Mouse (Mus musculus) ES-Bruce4 (cell line): ENCODE results near the gene Tenm3. TPM values are rescaled to one million over a fixed set of nuclear protein-coding genes. Genes with fewer than 3 reads are reported as not detected.
A peak's percentile ranks its signal among the peaks of the same experiment; 100 is the strongest.

Experiments used
- H3K27ac ChIP-seq: 2 replicates; pipeline ENCODE4 v1.5.1; 2012; ENCODE audit warnings: low read length, inconsistent platforms; ENCODE audit not compliant: insufficient read depth
- H3K27me3 ChIP-seq: 2 replicates; pipeline ENCODE4 v1.6.1; 2012; ENCODE audit warnings: mild to moderate bottlenecking, low read length, inconsistent platforms; ENCODE audit not compliant: control insufficient read depth, poor library complexity, insufficient read depth, severe bottlenecking
- H3K36me3 ChIP-seq: 2 replicates; pipeline ENCODE4 v1.6.1; 2012; ENCODE audit warnings: inconsistent platforms, mild to moderate bottlenecking, low read length, moderate library complexity; ENCODE audit not compliant: control insufficient read depth, poor library complexity, insufficient read depth, severe bottlenecking
- H3K4me1 ChIP-seq: one replicate; pipeline ENCODE4 v1.8.1; 2011; ENCODE audit warnings: low read length; ENCODE audit not compliant: control insufficient read depth, insufficient read depth
- H3K4me3 ChIP-seq: 2 replicates; pipeline ENCODE4 v1.5.1; 2011; ENCODE audit warnings: low read depth, mild to moderate bottlenecking, low read length
- H3K9ac ChIP-seq: 2 replicates; pipeline ENCODE4 v1.6.1; 2012; ENCODE audit warnings: low read depth, mild to moderate bottlenecking, inconsistent platforms; ENCODE audit not compliant: poor library complexity, severe bottlenecking
- H3K9me3 ChIP-seq: replicated peaks from 2 replicates; pipeline ENCODE4 v1.6.1; 2012; ENCODE audit warnings: mild to moderate bottlenecking, low read length, inconsistent platforms; ENCODE audit not compliant: control insufficient read depth, poor library complexity, insufficient read depth, severe bottlenecking
- CTCF ChIP-seq: IDR thresholded peaks from one replicate; pipeline ENCODE4 v1.8.1; 2011; ENCODE audit warnings: low read depth, low read length
- EP300 ChIP-seq: IDR thresholded peaks from 2 replicates; pipeline ENCODE4 v1.6.1; 2011; ENCODE audit warnings: low read depth, low read length; ENCODE audit not compliant: insufficient read depth
- POLR2A ChIP-seq: IDR thresholded peaks from one replicate; pipeline ENCODE4 v1.8.1; 2011; ENCODE audit warnings: low read length; ENCODE audit not compliant: insufficient read depth
- polyA plus RNA-seq: library from polyadenylated mRNA; stranded (reverse); fragments of >200 nt; gene quantifications from 2 replicates; pipeline ENCODE4 v1.2.4, GENCODE M21; 2011; ENCODE audit warnings: low read depth; ENCODE audit not compliant: missing spikeins, insufficient read depth, insufficient read length

Tenm3 gene
- polyA plus RNA-seq, 1 experiment = 19.2 TPM

DNA sequence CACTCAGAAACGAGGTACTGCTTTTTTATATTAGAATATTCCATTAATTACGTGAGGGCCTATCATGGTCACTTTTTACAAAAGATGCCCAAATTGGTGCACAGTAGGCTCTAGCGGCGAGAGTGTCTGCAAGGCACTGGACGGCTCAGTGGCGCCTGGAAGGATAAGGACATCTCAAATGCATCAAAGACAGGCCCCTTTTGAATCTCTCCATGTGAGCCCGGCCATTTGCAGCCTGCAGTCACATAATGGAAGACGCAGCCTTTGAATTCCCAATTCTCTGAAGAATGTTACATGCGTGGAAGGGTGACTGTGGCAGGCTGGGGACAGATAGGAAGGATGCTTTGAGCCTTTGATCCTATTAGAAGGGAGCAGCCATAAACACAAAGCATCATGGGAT, 631.8 kb downstream of the Tenm3 start:
- Histone ChIP-seq H3K36me3 (no peaks in the 10 kb centered on the region), H3K9ac (no peak overlapping the region), H3K27ac (no peak overlapping the region), H3K4me3 (no peak overlapping the region), H3K27me3 (no peaks in the 10 kb centered on the region; the same call in 1 of the 2 replicates), H3K9me3 (peaks cover 13% of the 10 kb centered on the region), H3K4me1 (no peaks in the 10 kb centered on the region)
- TF ChIP-seq CTCF = no peak
- no peak for TF ChIP-seq POLR2A
- no peak for TF ChIP-seq EP300

DNA sequence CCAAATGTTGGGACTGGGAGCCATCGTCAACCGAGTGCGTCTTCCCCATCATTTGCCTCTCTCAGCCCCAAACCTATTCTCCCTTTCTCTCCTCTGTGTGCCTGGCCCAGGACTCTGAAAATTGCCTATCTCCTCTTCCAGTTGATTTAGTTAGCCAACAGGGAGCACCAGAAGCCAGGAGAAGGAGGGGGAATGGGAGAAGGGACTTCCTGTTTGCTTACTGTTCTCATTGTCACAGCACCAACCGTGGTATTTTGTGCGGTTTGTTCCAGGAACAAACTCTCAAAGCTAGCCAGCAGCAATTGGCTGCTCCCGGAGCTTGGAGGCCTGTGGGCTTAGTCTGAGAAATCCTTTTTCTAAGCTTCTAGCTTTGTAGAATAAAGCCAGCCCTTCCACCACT, 636.2 kb downstream of the Tenm3 start:
- Histone ChIP-seq H3K36me3 (no peaks in the 10 kb centered on the region), H3K9ac (no peak overlapping the region), H3K4me3 (no peak overlapping the region), H3K9me3 (peaks cover 13% of the 10 kb centered on the region), H3K4me1 (peaks cover 2% of the 10 kb centered on the region), H3K27ac (no peak overlapping the region), H3K27me3 (no peaks in the 10 kb centered on the region; the same call in 1 of the 2 replicates)
- TF ChIP-seq EP300 = no peak
- TF ChIP-seq CTCF = no peak
- no peak for TF ChIP-seq POLR2A

DNA sequence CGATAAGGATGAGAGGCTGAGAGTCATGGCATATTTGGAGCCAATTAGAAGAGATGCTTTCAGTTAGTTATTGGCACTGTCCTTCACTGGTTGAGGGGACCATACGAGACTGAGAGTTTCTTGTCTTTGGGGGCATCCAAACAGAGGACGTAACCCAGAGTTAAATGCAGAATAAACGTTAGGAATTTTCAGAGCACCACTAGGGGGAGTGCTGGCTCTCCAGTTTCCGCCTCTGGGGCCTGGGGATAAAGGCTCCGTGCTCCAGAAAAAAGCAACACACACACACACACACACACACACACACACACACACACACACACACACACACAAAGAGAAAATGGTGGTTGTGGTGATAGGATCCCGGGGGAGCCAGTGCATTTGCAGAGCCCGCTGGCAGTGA, 636.8 kb downstream of the Tenm3 start:
- no peak overlapping the region for H3K4me3 ChIP-seq

DNA sequence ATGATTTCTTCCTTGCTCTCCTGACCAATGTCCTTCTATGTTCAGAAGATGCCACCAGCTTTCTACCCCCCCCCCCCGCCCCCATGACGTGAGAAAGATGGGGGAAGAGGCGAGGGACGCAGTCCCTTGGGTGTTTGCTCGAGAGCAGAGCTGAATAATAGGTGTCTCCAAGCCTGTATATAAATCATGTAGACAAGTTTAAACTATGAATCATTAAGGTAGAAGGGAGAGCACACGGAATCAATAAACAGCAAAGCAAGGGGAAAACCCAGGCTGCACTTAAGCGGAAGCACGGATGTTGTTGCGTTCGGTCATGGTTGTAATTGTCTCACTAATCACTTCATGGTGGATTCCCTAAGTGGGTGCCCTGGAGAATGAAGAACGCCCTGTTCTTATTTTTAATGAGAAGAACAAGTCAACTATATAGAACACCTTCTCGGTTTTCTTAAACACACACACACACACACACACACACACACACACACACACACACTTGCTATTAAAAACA, 638.9 kb downstream of the Tenm3 start:
- H3K4me1 ChIP-seq = peaks cover 2% of the 10 kb centered on the region
- H3K4me3 ChIP-seq = no peak overlapping the region
- no peak overlapping the region for H3K9ac ChIP-seq
- H3K36me3 ChIP-seq = no peaks in the 10 kb centered on the region
- H3K27ac ChIP-seq = no peak overlapping the region
- peaks cover 10% of the 10 kb centered on the region for H3K9me3 ChIP-seq
- TF ChIP-seq CTCF (no peak), POLR2A (no peak), EP300 (no peak)
- no peaks in the 10 kb centered on the region for H3K27me3 ChIP-seq

More for the DNA sequence above, 636.8 kb downstream of the Tenm3 start:
- H3K9ac ChIP-seq = no peak overlapping the region
- no peaks in the 10 kb centered on the region for H3K36me3 ChIP-seq
- no peaks in the 10 kb centered on the region; the same call in 1 of the 2 replicates for H3K27me3 ChIP-seq
- H3K27ac ChIP-seq = no peak overlapping the region
- peaks cover 13% of the 10 kb centered on the region for H3K9me3 ChIP-seq
- H3K4me1 ChIP-seq = peaks cover 2% of the 10 kb centered on the region
- peak; percentile 49 for TF ChIP-seq CTCF
- no peak for TF ChIP-seq POLR2A
- no peak for TF ChIP-seq EP300

DNA sequence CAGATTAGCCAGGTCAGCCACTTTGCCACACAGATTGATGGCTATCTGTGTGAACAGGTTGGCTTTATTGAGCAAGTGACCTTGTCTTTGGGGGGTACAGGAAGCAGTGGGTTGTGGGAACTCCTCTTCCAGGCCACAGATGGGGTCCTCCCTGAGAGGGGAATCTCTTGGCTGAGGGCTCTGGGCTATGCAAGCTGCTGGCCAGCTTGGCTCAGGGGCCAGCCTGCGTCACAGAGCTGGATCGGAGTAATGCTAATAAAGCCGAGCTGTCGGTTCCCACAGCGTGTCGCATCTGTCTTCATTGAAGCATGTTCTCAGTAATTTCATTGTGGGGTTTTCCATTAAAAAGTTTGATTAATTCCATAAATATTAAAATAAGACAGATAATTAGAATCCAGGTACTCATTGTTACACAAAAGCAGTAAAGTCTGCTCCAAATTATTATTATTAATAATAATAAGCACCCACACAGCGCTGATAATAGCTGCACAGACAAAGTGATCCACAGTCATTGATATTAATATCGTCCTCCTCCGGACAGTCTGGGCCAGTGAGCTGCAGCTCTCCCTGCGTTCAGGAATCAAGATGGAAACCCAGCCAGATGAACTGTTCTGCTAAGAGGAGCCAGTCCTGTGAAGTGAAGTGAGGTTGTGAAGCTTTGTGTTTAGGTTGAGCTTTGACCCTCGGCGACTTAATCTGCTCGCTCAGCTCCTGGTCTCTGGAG, 639.5 kb downstream of the Tenm3 start:
- H3K4me1 ChIP-seq = peaks cover 2% of the 10 kb centered on the region
- H3K36me3 ChIP-seq = no peaks in the 10 kb centered on the region
- H3K27ac ChIP-seq = no peak overlapping the region
- H3K4me3 ChIP-seq = no peak overlapping the region
- no peak overlapping the region for H3K9ac ChIP-seq
- no peaks in the 10 kb centered on the region for H3K27me3 ChIP-seq
- TF ChIP-seq EP300 (no peak), CTCF (no peak), POLR2A (no peak)
- peaks cover 6% of the 10 kb centered on the region; the same call in 1 of the 2 replicates for H3K9me3 ChIP-seq

DNA sequence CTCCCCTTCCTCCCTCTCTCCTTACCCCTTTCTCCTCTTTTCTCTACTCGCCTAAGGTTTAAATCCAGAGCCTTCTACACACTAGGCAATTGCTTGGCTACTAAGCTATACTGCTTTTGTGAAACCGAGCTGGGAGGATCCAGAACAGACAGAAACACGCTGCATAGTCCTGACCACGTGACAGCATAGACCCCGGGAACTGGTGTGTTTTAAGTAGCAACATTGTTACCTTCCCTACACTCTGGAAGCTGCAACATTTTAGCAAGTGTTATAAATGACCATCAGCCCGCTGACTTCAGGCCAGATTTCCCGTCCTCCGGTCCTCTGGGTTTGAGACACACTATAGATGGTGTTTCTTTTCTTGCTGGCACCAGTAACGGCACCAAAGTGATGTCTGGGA, 640.1 kb downstream of the Tenm3 start:
- Histone ChIP-seq H3K36me3 (no peaks in the 10 kb centered on the region), H3K9me3 (no peaks in the 10 kb centered on the region), H3K27me3 (no peaks in the 10 kb centered on the region), H3K9ac (no peak overlapping the region), H3K4me1 (peaks cover 2% of the 10 kb centered on the region), H3K4me3 (no peak overlapping the region), H3K27ac (no peak overlapping the region)
- TF ChIP-seq EP300 = no peak
- TF ChIP-seq CTCF = no peak
- no peak for TF ChIP-seq POLR2A
